Mouse (Mus musculus): ENCODE data around the gene Bspry.
"Not testable (repeated sequence)": the region's sequence is repeated elsewhere in the genome, so short reads cannot be mapped to it uniquely, and the experiment has no call there.

Gene Bspry

DNA sequence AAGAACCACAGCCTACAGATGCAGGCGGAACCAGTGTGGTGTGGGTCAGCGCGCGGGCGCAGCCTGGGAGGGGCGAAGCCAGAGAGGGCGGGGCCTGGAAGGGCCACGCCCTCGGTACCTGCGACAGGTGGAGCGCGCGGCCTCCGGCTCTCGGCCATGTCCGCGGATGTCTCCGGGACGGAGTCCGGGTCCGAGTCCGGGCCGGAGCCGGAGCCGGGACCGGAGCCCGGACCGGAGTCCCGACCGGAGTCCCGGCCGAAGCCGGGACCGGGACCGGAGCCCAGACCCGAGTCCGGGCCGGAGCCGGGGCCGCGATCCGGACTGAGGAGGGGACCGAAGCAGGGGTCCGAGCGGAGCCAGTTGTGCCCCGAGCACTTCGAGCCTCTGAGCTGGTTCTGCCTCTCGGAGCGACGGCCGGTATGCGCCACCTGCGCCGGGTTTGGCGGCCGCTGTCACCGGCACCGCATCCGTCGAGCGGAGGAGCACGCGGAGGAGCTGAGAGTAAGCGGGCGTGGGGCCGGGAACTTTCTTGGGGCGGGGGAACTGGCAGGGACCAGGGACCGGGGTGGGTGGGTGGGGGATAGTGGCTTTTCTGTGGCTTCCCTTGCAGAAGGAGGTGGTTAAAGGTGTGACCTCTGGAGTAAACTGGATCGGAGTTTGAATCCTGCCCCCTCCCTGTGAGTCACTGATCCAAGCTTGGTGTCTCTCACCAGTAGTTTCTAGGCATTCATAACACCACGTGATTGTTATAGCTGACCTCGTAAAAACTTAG is at the start of gene Bspry:
Gene Bspry, plus strand, starts transcription at position 117 of the 772 bp plus-strand sequence.
- DNase-seq (ENCODE audit: low read depth, low spot score) = peak; percentile 80

DNA sequence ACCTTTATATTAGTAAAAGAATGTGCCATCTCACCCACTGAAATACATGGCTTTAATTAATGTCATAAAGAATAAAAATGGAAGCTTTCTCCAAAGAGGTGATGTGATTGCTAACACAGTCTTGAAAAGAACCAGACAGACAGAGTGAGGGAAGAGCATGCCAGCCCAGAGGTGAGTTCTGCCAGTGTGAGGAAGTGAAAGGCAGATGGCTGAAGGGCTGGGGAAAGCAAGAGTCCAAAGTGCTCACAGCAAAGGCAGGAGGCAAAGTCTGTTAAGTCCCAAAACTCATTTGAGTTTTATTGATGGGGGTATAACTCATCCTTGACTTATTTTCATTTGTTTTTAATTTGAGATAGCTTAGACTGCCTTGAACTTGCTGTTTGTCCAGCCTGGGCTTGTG is 49.2 kb upstream of the Bspry start:
- DNase-seq (ENCODE audit: low read depth, low spot score) = no peak

DNA sequence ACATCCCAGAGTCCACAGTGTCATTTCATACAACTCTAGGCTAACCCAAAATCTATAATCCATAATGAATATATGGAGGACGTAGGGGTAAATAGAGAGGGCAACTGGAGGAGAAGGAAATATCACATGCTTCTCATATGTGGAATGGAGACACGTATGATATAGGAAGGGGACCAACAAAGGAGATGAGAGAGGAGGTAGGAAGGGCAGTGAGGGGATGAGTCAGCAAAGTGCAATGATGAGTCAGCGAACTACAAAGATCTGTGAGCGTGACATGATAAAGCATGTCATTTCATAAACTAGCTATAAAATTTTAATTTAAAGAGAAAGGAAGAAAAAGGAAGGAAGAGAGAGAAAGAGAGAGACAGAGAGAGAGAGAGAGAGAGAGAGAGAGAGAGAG is 48.3 kb upstream of the Bspry start:
- DNase-seq (ENCODE audit: low read depth, low spot score) = no peak

DNA sequence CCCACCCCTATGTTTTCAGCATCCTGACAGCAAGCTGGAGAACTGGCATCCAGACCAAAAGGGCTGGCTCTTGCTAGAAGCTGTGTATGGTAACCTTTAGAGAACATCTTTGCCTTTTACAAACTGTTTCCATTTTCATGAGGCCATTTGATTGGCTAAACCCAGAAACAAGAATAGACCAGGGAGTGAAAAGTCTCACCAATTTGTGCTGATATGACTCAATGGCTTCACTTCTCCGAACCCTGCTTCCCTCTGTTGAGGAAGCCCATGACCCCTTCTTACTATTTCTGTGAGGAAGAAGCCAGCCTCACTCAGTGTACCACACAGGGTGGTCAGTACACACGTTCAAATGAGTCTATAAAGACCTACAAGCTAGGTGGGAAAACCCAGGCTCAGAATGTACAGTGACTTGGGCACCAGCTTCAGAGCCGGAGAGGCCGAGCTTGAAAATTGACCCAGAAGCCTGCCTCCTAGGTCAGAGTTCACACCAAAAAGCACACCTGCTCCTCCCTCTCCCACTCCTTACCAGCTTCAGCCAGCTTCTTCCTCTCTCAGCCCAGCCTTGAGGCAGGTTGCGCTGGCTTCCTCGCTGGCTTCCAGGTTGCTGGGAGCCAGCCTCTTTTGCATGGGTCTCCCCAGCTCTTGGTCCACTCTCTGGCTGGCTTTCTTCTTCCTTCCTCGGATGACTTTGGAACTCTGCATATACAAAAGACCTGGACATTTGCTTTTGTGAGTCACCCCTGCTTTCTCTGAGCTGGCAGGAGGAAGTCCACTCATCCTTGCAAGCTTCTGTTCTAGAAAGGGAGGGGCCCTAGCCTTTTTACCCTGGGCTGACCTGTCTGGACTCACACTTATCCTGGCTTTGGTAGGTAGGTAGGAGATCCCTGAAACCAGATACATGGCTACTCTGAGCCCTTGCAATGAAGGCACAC is 45.6 kb upstream of the Bspry start:
- DNase-seq (ENCODE audit: low read depth, low spot score) = no peak

DNA sequence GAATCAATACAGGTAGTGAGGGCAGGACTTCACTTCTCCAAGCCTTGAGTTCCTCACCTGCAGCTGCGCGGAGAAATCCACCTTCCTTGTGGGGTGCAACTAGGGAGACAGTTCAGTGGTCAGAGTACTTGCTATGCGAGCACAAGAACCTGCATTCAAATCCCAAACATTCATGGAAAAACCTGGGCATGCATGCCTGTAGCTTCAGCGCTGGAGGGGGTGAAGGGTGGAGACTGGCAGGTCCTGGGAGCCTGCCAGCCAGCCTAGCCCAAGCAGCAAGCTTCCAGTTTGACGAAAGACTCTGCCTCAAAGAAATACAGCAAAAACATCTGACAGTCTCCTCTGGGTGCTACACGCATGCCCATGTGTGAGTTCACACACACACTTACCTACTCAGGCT is 44.8 kb upstream of the Bspry start, which contains the start of gene Rnf183:
Gene Rnf183, minus strand, starts transcription at position 172 of the 400 bp plus-strand sequence.
- no peak for DNase-seq (ENCODE audit: low read depth, low spot score)

DNA sequence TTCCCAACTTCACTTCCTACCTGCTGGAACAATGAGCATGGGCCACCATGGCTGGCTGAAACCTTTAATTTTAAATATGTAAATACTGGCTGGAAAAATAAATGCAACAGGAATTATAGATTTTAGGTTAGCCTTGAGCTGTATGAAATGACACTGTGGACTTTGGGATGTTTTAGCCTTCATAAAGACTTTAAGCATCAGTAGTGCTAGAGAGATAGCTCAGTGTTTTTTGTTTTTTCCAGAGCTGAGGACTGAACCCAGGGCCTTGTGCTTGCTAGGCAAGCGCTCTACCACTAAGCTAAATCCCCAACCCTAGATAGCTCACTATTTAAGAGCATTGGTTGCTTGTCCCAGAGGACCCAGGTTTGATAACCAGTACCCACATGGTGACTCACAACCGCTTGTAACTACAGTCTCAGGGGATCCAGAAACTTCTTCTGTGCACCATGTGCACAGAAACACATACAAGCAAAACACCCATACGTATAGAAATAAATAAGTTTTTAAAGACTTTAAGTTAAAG is 42.5 kb upstream of the Bspry start:
- no peak for DNase-seq (ENCODE audit: low read depth, low spot score)

DNA sequence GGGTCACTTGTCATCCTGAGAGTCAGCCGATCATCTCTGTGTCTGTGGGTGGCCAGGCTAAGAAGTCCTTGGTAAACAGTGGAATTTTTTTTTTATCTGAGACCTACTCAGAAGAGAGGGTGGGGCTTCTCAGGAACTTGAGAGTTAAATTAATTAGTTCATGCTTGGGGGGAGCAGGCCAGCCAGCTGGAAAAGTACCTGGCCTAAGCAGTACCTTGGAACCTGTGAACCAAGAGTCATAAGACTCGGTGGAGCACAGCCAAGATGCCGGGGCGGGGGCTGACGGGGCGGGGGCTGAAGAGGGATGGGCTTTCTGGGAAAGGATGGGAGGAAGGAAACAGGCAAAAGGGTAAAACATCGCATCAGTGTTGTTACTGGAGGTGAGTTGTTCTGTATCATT is 42.0 kb upstream of the Bspry start:
- DNase-seq (ENCODE audit: low read depth, low spot score) = no peak

DNA sequence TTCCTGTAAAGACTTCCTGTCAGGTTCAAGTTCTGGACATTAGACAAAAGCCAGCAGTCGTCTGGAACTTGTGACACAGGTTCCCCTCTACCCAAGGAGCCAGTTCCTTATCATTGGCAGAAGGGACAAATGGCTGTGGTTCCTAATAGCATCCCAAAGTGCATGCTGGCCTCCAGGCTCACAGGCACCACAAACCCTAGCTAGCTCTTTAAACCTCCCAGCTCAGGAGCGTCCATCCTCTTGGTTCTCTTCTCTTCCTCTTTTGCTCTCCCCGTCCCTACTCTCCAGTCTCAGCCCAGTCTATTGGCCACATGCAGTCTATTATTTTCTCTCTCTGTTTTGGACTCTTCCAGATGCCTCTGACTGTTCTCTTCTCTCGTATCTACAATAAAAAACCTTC is 40.1 kb upstream of the Bspry start:
- no peak for DNase-seq (ENCODE audit: low read depth, low spot score)

DNA sequence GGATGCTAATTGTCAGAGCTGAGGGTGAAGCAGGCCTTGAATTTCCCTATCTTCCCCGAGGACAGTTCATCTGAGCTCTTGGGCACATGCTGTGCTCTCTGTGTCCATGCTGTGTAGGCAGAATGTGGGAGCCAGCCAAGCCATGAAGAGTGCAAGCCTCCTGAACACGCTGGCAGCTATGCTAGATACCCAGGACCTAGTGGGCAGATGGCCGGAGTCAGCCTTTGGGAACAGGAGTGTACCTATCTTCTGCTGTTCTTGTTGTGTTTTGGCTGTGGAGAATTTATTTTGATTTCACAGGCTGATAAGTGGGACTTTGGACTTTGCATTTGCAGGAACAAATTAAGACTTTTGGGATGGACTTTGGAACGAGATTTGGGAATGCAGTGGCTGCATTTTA is 39.3 kb upstream of the Bspry start:
- DNase-seq (ENCODE audit: low read depth, low spot score) = no peak

DNA sequence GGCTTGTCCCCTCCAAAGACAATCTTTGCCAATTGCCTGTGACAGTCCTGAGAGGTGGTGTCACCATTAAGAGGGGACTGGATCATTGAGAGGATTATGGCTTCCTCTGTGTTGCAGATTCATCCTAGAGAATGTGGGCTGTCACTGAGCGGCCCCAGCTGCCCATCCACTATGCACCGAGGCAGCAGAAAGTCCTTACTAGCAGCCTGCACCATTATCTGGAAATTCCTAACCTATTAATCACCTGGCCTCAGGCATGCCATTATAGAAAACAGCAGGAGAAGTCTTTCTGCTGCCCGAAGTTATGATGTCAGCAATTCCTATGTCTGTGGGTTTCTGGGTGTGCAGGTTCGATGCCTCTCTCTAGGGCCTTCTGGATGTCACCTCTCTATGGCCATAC is 38.9 kb upstream of the Bspry start:
- no peak for DNase-seq (ENCODE audit: low read depth, low spot score)

DNA sequence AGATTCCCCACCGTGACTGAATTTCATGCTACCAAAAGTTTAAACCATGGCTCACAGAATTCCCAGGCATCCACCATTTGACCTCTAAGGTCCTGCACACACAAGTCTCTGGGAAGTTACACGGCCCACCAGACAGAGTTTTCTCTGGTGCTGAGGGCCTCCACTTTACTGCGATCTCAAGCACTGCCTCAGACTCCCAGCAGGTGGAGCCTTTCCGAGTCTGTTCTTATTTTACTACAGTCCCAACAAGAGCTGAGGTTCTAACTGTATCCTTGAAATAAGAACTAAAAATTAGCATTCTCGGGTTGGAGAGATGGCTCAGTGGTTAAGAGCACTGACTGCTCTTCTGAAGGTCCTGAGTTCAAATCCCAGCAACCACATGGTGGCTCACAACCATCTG is 24.9 kb upstream of the Bspry start:
- DNase-seq (ENCODE audit: low read depth, low spot score) = peak; percentile 63

DNA sequence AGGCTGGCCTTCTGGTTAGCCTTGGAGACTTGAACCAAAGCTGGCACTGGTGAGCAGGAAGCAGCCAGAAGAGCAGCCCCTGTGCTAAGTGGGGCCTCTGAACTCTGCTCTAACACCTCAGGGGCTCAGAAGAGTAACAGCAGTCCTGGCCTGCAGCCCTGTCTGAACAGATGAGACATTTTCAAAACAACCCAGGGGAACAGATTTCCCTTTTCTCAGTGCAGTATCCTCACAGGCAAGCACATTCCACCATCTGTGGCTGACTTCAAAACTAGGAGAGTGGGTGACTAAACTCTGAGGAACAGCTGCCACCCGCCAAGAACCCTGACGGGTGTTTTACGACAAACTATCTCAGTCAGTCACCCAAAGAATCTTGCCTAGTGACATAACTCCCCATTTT is 20.8 kb upstream of the Bspry start:
- no peak for DNase-seq (ENCODE audit: low read depth, low spot score)

DNA sequence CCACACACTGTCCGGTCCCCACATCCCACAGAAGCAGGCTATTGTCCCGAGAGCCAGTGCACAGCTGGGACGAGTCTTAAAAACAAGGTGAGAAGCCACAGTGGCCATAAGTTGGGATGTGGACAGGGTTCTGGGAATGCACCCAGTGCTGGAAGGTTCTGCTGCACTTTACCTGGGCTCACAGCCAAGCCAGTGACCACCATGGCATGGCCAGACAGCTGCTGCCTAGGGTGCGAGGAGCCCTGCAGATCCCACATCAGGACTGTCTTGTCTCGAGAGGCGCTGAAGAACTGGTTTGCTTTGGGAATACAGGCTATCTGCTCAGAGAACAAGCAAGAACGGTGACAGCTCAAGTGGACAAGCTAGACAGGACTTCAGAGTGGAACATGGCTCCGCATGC is 19.5 kb upstream of the Bspry start:
- DNase-seq (ENCODE audit: low read depth, low spot score) = no peak

DNA sequence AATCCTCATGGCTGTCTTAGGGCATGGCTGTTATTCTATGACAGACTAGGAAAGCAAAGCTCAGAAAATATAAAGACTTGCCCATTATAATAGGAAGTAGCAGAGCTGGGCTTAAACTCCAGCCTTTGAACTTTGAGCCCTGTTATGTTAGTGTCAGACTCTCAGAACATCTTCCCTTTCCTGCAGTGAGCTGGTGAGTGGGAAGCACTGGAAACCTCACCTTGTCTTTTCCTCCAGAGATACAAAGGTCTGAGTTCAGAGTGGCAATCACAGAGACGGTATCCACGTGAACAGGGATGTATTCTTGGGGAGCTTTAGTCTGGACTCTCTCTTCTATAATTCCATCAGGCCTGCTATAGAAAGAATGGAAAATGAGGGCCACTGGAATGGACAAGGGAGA is 16.7 kb upstream of the Bspry start:
- DNase-seq (ENCODE audit: low read depth, low spot score) = no peak

DNA sequence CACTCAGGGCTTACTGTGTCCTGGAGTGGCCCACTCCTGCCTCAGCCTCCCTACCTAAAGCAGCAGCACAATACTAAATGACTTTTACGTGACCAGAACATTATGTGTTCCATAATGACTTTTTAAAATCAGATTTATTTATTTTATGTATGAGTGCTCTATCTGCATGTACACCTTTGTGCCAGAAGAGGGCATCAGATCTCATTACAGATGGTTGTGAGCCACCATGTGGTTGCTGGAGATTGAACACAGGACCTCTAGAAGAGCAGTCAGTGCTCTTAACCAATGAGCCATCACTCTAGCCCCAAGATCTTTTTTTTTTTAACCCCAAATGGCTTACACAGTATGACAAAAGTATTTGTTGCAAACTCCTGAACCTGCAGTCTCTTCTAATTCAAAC is 11.7 kb upstream of the Bspry start:
- DNase-seq (ENCODE audit: low read depth, low spot score) = peak; percentile 65

DNA sequence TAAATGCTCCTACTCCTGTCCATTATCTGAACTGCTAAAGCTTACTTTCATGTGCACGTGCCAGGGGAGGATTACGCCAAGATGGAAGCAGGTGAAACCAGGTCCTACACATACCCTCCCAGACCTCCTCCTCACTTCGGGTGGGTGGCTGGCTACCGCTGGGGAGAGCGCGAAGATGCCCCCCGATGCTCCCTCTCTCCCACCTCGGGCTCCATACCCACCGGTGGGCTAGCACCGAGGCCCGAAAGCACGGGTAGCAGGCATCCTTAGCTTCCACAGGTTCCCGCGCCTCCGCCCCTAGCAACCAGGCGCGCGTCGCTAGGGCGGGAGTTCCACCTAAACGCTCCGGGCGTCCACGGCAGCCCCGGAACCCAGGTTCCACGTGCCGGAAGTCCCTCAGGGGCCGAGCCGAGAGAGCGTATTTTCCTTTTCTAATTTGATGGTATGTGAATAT is 9.2 kb upstream of the Bspry start, which contains the start of gene Wdr31:
Gene Wdr31, minus strand, starts transcription at position 299 of the 454 bp plus-strand sequence.
- DNase-seq (ENCODE audit: low read depth, low spot score) = peak; percentile 87

DNA sequence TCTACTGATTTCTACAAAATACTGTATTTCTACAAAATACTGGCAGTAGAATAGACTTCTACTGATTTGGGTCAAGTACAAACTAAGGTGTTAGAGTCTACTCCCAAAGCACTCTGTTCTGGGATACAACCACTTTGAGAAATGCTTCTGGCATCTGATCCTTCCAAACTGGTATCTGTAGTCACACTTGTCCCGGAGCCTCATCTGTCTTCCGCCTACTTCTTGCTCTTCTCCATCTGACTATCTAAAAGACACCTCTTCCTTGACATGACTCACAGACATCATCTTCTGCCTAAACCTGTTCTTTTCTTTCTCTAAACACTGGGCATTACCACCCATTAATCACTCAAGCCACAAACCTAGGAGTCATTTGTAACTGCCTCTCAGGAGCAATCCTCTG is 7.8 kb upstream of the Bspry start:
- DNase-seq (ENCODE audit: low read depth, low spot score) = no peak

DNA sequence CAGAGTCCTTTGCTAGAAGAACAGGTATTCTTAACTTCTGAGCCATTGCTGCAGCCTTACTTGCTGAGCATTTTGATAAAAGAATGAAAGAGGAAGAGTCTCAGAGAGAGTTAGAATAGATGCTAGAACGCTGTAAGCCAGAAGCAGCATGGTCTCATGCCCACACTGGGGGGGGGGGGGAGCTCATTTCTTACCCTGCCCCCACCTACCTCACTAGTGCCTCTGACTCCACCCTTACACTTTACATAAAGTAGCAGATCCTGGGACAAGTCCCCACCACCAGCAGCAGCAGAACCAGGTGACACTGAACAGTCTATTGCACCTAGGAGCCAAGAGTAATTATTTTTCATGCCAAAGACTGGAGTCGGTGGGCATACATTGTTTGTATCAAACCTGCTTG is 4.7 kb upstream of the Bspry start:
- DNase-seq (ENCODE audit: low read depth, low spot score) = no peak

DNA sequence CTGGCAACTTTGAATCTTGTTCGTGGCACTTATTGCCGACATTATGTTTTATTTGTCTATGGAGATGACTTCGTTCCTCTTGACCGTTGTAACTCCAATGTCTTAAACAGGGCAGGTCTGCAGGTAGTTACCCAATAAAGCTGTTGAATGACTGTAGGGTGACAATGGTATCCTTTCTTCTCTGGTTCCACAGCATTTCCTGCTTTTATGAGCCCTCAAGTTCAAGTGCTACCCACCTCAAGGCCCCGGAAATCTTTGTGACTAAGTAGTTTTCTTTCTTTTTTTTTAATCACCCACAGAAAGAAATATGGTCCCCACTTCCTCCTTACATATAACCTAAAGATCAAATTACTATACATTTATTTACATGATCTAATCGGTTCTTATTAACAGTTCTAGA is 4.1 kb upstream of the Bspry start:
- no peak for DNase-seq (ENCODE audit: low read depth, low spot score)

DNA sequence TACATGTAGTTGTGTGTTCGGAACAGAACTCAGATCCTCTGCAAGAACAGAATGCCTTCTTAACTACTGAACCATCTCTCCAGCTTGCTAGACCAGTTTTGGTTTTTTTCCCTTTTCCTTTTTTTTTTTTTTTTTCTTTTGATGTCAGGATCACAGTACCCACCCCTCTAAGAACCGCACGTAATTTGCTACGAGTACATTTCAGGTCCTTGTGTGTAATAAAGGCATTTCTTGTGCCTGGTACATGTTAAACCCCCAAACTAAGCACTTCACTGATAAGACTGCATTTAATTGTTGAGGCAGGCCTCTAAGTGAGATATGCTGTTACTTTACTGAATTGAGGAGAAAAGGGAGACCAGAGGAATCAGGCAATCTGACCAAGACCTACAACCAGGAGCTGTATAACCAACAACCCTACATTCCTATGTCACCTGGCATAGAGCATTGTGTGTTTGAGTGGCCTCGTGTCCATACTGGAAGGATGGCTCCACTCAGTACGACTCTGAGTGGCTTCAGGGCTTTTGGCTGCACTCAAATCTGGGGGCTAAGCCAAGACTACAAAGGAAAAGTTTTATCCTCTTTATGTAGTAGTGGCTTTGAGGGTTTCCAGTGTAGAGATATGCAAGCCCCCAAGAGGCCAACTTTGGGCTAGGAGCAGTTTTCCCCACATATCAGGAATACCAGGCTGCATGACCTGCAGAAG is 2.2 kb upstream of the Bspry start:
- DNase-seq (ENCODE audit: low read depth, low spot score) = no peak

DNA sequence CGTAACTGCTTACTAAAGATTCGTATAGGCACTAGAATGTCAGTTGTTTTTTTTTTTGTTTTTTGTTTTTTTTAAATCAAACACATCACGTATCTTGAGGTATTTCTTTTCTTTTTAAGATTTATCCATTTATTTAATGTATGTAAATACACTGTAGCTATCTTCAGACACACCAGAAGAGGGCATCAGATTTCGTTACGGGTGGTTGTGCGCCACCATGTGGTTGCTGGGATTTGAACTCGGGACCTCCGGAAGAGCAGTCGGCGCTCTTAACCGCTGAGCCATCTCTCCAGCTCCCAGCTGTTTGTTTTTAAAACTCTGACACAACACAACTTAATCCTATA is 288 bp upstream of the Bspry start:
- DNase-seq (ENCODE audit: low read depth, low spot score) = not testable (repeated sequence)

Measured in R1 (cell line).